Mouse (Mus musculus) gonadal fat pad, adult 2 months (tissue): Measurements from ENCODE around the gene Bgn. TPM values are rescaled to one million over a fixed set of nuclear protein-coding genes. Genes with fewer than 3 reads are reported as not detected.
"Not testable (repeated sequence)": the region's sequence is repeated elsewhere in the genome, so short reads cannot be mapped to it uniquely, and the experiment has no call there.

Source experiments
- DNase-seq: peaks from one replicate; pipeline ENCODE4 v3.0.0-alpha.2; 2012; ENCODE audit warnings: low read depth
- polyA plus RNA-seq: library from polyadenylated mRNA; depleted of rRNA; stranded (reverse); fragments of >200 nt; gene quantifications from 2 replicates; pipeline ENCODE4 v1.2.3, GENCODE M21; 2012; rRNA removed

Bgn gene
- polyA plus RNA-seq, 1 experiment, result 230 TPM

GRCm38 (mm10) chrX:73490186-73490585 lies 6.8 kb downstream of the Bgn start:
- DNase-seq, result no peak

DNA sequence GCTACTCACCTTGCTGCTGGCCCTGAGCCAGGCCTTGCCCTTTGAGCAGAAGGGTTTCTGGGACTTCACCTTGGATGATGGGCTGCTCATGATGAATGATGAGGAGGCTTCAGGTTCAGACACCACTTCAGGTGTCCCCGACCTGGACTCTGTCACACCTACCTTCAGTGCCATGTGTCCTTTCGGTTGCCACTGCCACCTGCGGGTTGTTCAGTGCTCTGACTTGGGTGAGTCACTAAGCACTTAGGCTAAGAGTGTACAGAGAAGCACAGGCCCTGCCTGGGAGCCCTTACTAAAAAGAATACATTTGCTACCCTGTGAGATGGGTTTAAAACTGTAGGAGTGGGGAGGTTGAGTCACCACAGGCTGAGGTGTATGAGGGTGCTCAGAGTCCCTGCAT lies 7.4 kb downstream of the Bgn start:
- DNase-seq, result no peak

DNA sequence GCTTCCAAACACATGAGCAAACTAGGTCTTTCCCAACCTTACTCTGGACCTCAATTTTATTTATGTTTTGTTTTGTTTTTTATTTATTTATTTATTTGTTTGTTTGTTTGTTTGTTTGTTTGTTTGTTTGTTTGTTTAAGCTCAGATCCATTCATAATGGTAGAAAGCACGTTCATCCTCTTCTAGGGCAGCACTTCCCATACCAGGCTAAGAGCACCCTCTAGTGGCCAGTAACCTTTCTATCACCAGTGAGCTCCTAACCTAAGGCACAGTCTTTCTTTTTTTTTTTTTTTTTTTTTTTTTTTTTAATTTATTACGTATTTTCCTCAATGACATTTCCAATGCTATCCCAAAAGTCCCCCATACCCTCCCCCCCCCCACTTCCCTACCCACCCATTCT lies 10.2 kb downstream of the Bgn start:
- not testable (repeated sequence) for DNase-seq

DNA sequence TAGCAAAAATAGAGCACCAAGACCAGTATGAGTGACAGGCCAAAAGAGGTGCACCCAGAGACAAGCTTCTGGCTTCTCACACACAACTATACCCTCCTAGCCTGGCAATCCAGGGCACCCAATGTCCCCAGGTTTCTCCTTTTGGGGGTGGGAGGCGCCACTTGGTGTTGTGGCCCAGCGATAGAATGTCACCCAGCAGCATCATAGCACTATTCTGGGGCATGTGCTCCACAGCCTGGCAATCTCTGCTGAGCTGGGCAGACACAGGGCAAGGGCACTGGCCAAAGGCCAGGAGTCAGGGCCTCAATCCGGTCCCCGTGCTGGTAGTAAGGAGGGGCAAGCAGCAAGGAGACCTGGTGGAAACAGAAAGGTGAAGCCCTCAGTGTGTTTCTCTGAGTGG lies 13.3 kb downstream of the Bgn start:
- DNase-seq, result no peak

DNA sequence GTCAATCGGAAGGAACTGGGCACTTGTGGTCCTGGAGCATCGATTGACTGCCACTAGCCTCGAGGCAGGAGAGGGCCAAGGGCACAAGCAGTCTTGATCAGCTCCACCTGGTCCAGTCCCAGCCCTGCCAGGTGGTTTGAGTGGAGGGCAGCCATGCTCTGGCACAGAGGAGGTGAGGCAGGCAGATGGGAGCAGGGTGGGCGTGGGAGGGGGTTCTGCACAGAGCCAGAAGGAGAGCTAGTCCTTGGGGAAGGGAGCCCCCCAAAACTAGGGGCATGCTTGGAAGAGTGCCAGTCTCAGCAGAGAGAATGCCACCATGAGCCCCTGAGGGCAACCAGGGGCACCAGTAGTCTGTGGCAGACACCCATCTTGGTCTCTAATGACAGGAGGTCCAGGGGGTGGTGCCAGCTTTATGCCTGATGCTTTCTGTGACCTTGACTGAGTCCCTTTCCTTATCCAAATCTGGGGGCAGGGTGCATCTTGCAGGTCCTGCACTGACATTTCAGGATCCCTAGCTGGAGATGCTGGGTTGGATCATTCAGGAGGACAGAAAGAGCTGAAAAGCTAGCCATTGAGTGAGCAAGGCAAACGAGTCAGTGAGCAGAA lies 21.8 kb downstream of the Bgn start:
- DNase-seq, result no peak

- no peak for DNase-seq
These were observed 23.2 kb downstream of the Bgn start for GRCm38 (mm10) chrX:73506577-73506976.

DNA sequence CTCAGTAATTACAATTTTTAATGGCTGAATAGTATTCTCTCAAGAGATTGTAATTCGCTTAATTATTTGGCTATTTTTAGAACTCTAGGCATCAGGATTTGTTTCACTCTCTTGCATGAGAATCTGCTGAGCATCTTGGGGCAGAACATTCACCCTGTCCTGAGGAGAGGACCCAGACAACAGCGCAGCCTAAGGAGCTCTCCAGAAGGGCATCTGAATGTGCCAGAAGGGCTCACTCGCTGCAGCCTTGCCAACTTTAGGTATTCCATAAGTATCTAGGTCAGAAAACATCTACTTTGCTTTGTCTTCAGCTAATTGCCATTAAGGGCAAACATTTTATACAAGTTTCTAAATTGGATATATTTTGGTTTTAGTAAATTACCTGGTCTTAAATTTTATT lies 25.8 kb downstream of the Bgn start:
- DNase-seq, result no peak

GRCm38 (mm10) chrX:73512904-73513303 lies 29.5 kb downstream of the Bgn start:
- no peak for DNase-seq

- DNase-seq, result no peak
These were observed 33.2 kb downstream of the Bgn start for GRCm38 (mm10) chrX:73516556-73516955.

DNA sequence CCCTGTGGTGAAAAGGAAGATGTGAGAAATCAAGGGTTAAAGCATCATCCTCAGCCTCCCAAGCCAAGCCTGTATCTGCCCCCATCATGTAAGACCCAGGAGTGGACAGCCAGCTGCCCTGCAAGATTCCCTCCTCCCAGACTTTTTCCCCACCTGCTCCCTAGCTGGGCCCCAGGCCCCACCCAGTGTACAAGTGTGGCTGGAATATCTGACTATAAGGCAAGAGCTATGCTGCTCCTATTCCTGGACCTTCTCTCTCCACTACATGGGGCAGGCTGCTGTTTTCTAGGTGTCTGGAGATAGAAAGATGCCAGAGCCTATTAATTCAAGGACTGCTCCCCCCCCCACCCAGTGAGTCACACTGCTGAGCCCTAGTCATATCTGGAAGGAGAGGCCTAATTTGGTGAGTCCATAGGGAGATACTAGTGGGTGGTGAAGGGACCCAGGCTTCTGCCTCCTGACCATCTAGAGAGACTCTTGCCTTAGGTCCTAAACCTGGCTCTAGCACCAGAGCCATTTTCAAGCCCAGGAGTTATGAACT lies 33.7 kb downstream of the Bgn start:
- DNase-seq, result no peak

GRCm38 (mm10) chrX:73520692-73521091 lies 37.3 kb downstream of the Bgn start:
- DNase-seq, result no peak

DNA sequence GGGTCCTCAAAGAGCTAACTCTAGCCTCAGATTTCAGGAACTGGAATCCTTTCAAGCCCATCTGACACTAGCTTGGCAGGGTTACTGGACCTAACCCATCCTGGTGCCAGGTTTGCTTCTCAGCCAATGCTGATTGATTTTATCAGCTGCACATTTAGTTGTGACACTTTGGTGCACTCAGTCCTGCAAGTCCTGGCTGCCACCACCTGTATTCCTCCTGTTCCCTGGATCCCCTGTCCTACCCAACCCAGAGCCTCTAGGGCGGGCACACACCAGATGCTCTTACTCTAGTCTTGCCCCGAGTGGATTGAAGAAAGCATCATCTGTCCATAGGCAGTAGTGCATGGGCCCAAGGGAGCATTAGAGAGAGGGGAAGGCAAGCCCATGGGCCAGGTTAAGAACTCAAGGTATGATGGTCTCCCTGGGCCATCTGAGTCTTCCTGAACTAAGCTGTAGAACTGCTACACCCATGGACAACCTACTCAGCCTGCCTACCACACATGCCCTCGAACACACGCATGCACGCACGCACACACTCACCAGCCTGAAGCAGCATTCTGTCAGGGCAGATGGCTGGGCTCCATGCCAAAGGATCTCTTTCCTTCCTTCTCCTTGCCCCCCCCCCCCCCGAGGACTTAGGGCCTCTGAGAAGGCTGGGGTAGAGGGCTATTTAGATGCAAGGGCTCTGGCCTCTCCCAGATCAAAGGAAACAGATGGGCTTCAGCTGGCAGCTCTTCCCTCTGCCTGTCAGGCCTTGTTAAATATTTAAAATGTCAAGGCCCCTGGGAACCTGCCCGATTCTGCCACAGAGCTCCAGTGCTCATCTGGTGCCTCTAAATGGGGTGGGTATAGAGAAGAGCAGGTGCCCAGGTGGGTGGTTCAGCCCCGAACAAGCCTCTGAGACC lies 41.2 kb downstream of the Bgn start:
- no peak for DNase-seq

GRCm38 (mm10) chrX:73525223-73526140 lies 42.1 kb downstream of the Bgn start:
- no peak for DNase-seq

DNA sequence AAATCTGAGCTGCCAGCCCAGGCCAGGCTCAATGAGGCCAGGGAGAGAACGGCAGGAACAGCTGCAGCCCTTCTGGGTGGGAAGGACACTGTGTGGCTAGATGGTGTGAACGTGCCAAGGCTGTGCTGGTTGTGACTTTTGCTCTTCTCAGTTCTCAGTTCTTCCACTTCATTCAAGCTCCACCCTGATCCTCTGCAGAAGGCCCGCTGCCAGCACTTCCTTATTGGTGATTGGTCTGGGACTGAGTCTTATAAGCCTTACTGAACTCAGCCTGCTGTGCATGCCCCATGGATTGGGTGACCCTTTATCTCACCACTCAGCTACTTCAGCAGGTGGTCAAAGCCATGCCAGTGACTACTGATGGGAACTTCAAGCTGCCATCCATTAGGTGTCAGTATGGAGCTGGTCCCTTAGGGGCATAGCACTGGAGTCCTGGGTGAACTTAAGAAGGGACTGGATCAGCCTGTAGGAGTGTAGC lies 43.0 kb downstream of the Bgn start:
- DNase-seq, result no peak

- no peak for DNase-seq
These were observed 54.5 kb downstream of the Bgn start for GRCm38 (mm10) chrX:73537875-73538274.

DNA sequence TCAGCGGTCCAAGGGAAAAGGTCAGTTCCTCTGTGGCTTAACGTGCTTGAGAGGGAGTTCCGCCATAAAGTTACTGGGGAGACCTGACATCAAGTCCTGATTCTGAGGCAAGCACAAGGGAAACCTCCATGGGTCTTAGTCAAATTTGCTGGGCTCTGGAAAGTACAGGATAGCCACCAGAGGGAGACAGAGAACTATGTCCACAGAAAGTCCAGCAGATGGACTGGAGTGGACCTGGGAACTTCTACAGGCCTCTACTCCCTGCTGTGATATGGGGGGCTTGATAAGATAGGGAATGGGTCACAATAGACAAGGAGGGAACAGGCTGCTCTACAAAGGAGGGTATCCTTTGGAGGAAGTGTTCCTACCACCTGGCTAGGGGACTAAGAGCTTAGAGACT lies 59.9 kb downstream of the Bgn start:
- DNase-seq, result no peak

Other genes starting within 250 kb of the Bgn start
- 0.81 and 1.4 TPM in 2 replicates for gene Xlr4c, start 240.5 kb upstream of the Bgn start, polyA plus RNA-seq
- gene Xlr3c, start 218.2 kb upstream of the Bgn start, polyA plus RNA-seq, result 0.18 and 0.31 TPM in 2 replicates
- not detected in 2 replicates for gene Xlr5a, start 190.6 kb upstream of the Bgn start, polyA plus RNA-seq
- not detected in 2 replicates for gene Xlr5c, start 190.6 kb upstream of the Bgn start, polyA plus RNA-seq
- gene Gm45015, start 146.8 kb upstream of the Bgn start, polyA plus RNA-seq, result not detected in 2 replicates
- gene Zfp275, start 141.0 kb upstream of the Bgn start, polyA plus RNA-seq, result 20.4 and 22.8 TPM in 2 replicates
- 0.08 and 0.14 TPM in 2 replicates for gene Gm18336, start 84.9 kb upstream of the Bgn start, polyA plus RNA-seq
- 0.09 and 0.12 TPM in 2 replicates for gene Zfp92, start 72.5 kb upstream of the Bgn start, polyA plus RNA-seq
- 3.7 and 5.0 TPM in 2 replicates for gene Trex2, start 48.3 kb upstream of the Bgn start, polyA plus RNA-seq
- gene Haus7, start 24.6 kb upstream of the Bgn start, polyA plus RNA-seq, result 16.0 and 22.5 TPM in 2 replicates
- gene Atp2b3, start 19.5 kb downstream of the Bgn start, polyA plus RNA-seq, result 54.0 and 55.9 TPM in 2 replicates
- gene Dusp9, start 155.8 kb downstream of the Bgn start, polyA plus RNA-seq, result 0.72 and 2.5 TPM in 2 replicates
- gene Pnck, start 176.5 kb downstream of the Bgn start, polyA plus RNA-seq, result 13.0 and 19.9 TPM in 2 replicates
- gene Slc6a8, start 189.5 kb downstream of the Bgn start, polyA plus RNA-seq, result 29.2 and 31.7 TPM in 2 replicates
- 101 and 136 TPM in 2 replicates for gene Bcap31, start 232.6 kb downstream of the Bgn start, polyA plus RNA-seq
- gene Abcd1, start 233.0 kb downstream of the Bgn start, polyA plus RNA-seq, result 20.6 and 21.6 TPM in 2 replicates